Mouse (Mus musculus) heart, adult 2 months (tissue): ENCODE measurements at regions not wholly inside any gene's neighbourhood (a gene's known extent, or its start where the extent isn't known, plus 50 kb on each side); places are given as distances from the start of the nearest gene placed in this dataset.

ENCODE experiments used
- CTCF ChIP-seq: fragments of 200-600 bp; IDR thresholded peaks from 2 replicates; pipeline ENCODE4 v1.8.1; 2022; ENCODE audit warnings: antibody characterized with exemption, mild to moderate bottlenecking, moderate library complexity
- EP300 ChIP-seq: fragments of 200-500 bp; IDR thresholded peaks from 2 replicates; pipeline ENCODE4 v1.6.1; 2011; ENCODE audit warnings: low read depth, low read length, control low read depth; ENCODE audit not compliant: insufficient read depth
- POLR2A ChIP-seq: fragments of 200-500 bp; IDR thresholded peaks from 2 replicates; pipeline ENCODE4 v1.6.1; 2011; ENCODE audit warnings: mild to moderate bottlenecking, low read depth, low read length, control low read depth; ENCODE audit not compliant: insufficient read depth

DNA sequence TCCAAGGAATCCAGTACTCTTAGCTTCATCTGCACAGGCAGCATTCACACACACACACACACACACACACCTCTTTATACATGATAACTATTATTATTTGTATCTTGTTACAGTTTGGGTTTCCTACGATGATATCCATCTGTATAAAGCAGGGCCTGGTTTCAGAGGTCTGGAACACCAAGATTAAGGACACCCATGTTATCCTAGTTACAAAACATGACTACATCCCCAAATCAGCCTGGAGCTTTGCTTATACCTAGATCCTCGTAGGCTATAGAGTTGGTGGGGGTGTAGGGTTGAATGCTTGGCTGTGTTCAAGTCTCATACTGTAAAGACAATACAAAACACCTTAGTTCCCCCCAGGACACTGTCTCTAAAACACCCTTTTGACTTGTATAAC is 56.0 kb upstream of the Tpm1 start:
- TF ChIP-seq CTCF (no peak), POLR2A (no peak), EP300 (no peak)
